Mouse (Mus musculus) heart, embryonic 10.5 days (tissue): ENCODE measurements at regions not wholly inside any gene's neighbourhood (a gene's known extent, or its start where the extent isn't known, plus 50 kb on each side); places are given as distances from the start of the nearest gene placed in this dataset.
"Not testable (repeated sequence)": the region's sequence is repeated elsewhere in the genome, so short reads cannot be mapped to it uniquely, and the experiment has no call there.

Experiments used
- DNase-seq: peaks from one replicate; pipeline ENCODE4 v3.0.0-alpha.2; 2017; ENCODE audit warnings: low spot score
- H3K27ac ChIP-seq: fragments of 300-500 bp; sonication (generic); 2 replicates; pipeline ENCODE4 v1.5.1; 2016; ENCODE audit warnings: mild to moderate bottlenecking
- H3K27me3 ChIP-seq: fragments of 300-500 bp; sonication (generic); 2 replicates; pipeline ENCODE4 v1.6.1; 2016; ENCODE audit warnings: mild to moderate bottlenecking; ENCODE audit not compliant: poor library complexity, insufficient read depth, severe bottlenecking
- H3K36me3 ChIP-seq: fragments of 300-500 bp; sonication (generic); 2 replicates; pipeline ENCODE4 v1.6.1; 2016; ENCODE audit warnings: mild to moderate bottlenecking, moderate library complexity
- H3K4me1 ChIP-seq: fragments of 300-500 bp; sonication (generic); 2 replicates; pipeline ENCODE4 v1.6.1; 2016; ENCODE audit warnings: mild to moderate bottlenecking
- H3K4me3 ChIP-seq: fragments of 300-500 bp; sonication (generic); 2 replicates; pipeline ENCODE4 v1.5.1; 2016; ENCODE audit warnings: mild to moderate bottlenecking, moderate library complexity
- H3K9me3 ChIP-seq: fragments of 300-500 bp; sonication (generic); 2 replicates; pipeline ENCODE4 v1.6.1; 2016; ENCODE audit warnings: mild to moderate bottlenecking, moderate library complexity
- WGBS: fragments of 180-500 bp; shearing (Covaris S2); methylation state at CpG from one replicate; pipeline ENCODE4 v1.1.7; 2016; 5-methylcytosine and 5-hydroxymethylcytosine counted together

DNA sequence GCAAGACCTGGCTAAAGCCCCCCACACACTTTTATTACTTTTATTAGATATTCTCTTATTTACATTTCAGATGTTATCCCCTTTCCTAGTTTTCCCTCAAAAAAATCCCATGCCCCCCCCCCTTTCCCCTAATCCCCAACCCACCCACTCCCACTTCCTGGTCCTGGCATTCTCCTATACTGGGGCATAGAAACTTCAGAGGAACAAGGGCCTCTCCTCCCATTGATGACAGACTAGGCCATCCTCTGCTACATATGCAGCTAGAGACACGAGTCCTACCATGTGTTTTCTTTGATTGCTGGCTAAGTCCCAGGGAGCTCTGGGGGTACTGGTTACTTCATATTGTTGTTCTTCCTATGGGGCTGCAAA is 116.8 kb downstream of the Rfpl4b start:
- not testable (repeated sequence) for H3K27me3 ChIP-seq, H3K27ac ChIP-seq, H3K36me3 ChIP-seq, H3K4me1 ChIP-seq, H3K4me3 ChIP-seq, DNase-seq, H3K9me3 ChIP-seq
- WGBS: 59% methylated on average over 1 of the region's 1 CpGs

DNA sequence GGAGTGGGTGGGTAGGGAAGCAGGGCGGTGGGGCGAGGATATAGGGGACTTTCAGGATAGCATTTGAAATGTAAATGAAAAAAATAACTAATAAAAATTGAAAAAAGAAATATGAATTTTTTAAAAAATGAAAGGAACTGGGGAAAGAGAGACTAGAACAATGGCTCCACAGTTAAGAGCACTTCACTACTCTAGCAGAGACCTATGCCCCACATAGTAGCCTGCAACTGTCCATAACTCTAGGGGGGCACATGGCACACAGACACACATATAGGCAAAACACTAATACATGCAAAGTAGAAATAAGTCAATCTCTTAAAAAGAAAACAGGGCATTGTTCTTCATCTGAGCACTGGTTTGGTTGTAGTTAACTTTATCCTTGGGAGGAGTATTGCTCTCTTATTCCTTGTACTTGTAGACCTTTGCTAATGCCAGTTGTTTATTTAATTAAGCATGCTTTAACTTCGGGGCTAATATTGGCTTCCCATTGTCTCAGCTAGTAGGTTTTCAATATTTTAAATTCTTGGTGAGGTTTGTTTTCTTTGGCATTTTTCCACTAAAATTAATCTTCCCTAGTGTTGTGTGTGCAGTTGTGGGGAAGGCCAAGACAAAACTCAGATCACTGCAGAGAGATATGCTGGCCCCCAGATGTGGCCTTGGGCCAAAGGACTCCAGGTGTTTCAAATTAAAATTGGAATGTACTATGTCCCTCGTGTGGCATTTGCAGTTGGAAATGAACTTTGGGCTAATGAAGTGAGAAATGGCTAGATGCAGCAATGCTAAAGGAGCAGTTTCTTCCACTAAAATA is 117.4 kb downstream of the Rfpl4b start:
- Histone ChIP-seq H3K36me3 (no peaks in the 10 kb centered on the region), H3K9me3 (no peaks in the 10 kb centered on the region), H3K27me3 (no peaks in the 10 kb centered on the region), H3K4me1 (no peaks in the 10 kb centered on the region), H3K27ac (no peak overlapping the region), H3K4me3 (no peak overlapping the region)
- DNase-seq: no peak
- WGBS: 84% methylated on average over 4 of the region's 4 CpGs

DNA sequence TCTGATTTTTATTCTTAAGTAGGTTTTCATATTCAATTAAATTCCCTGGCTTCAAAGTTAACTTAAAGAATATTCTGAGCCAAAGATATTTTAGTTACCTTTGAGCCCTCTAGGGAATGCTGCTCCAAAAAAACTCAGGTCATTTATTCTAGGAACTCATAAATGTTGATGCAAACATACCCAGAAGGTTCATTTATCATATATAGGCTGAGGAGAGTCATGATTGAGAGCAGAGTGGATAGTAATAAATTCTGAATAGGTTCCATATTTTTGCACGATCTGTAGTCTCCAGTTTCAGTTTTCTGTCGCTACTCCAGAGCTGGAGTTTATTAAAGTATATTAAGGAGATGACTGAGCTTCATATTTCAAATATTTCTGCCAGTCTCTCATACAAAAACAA is 144.1 kb downstream of the Rfpl4b start:
- no peak for DNase-seq
- no peak overlapping the region for H3K4me3 ChIP-seq
- 82% methylated on average over 2 of the region's 2 CpGs for WGBS
- H3K27me3 ChIP-seq: no peaks in the 10 kb centered on the region
- no peaks in the 10 kb centered on the region for H3K36me3 ChIP-seq
- H3K4me1 ChIP-seq: no peaks in the 10 kb centered on the region
- H3K9me3 ChIP-seq: peaks cover 4% of the 10 kb centered on the region
- no peak overlapping the region for H3K27ac ChIP-seq

DNA sequence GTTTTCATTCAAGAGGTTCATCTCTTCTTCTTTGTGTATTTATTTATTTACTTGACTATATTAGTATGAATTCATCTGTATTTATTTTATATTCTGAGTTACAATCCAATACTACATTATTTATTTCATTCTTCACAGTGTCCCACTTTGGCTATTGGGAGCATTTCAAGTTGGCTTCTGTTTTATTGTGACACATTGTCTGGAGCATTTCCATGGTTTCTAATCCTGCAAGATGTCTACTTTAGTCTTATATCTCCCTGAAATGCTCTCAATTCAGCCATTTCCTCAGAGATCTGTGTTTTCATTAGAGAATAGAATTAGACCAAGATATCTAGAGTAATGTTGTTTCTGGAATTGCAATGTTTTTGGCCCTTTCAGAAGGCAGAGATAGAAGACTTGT is 153.0 kb downstream of the Rfpl4b start:
- Histone ChIP-seq H3K36me3 (no peaks in the 10 kb centered on the region), H3K9me3 (no peaks in the 10 kb centered on the region), H3K4me3 (no peak overlapping the region), H3K27me3 (no peaks in the 10 kb centered on the region), H3K27ac (no peak overlapping the region), H3K4me1 (no peaks in the 10 kb centered on the region)
- DNase-seq: no peak

DNA sequence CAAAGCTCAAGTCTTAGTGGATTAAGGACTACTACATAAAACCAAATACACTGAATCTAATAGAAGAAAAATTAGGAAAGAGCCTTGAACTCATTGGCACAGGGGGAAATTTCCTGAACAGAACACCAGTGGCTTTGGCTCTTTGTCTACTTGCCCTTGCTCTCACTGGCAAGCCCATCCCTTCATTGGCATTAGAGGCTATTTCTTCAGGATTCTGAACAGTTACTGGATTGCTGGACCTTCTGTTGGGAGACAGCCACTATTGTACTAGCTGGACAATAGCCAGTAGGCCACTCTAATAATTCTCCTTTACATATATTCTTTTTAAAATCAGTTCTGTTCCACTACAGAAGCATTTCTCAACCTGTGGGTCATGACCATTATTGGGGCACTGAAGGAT is 153.7 kb downstream of the Rfpl4b start:
- Histone ChIP-seq H3K4me1 (no peaks in the 10 kb centered on the region), H3K27me3 (no peaks in the 10 kb centered on the region), H3K4me3 (no peak overlapping the region), H3K9me3 (no peaks in the 10 kb centered on the region), H3K27ac (no peak overlapping the region), H3K36me3 (no peaks in the 10 kb centered on the region)
- no peak for DNase-seq

DNA sequence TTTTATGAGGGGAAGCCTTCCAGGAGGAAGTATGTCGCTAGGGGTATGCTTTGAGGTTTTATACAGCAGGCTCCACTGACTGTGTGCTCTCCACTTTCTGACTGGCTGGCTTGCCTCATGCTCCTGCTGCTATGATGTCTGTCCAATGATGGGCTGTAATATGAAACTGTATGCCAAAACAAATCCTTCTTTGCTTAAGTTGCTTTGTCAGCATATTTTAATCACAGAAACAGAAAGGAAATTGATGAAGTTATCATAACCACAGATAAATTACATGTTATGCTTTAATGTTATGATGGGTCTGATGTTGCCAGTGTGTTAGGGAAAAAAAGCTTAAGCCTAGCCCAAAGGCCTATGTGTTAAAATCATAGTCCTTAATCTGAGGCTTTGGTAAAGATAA is 185.9 kb downstream of the Rfpl4b start:
- H3K4me3 ChIP-seq: no peak overlapping the region
- no peak overlapping the region for H3K27ac ChIP-seq
- 83% methylated on average over 1 of the region's 1 CpGs for WGBS
- no peak for DNase-seq
- no peaks in the 10 kb centered on the region for H3K27me3 ChIP-seq
- H3K4me1 ChIP-seq: no peaks in the 10 kb centered on the region
- no peaks in the 10 kb centered on the region for H3K36me3 ChIP-seq
- H3K9me3 ChIP-seq: no peaks in the 10 kb centered on the region

DNA sequence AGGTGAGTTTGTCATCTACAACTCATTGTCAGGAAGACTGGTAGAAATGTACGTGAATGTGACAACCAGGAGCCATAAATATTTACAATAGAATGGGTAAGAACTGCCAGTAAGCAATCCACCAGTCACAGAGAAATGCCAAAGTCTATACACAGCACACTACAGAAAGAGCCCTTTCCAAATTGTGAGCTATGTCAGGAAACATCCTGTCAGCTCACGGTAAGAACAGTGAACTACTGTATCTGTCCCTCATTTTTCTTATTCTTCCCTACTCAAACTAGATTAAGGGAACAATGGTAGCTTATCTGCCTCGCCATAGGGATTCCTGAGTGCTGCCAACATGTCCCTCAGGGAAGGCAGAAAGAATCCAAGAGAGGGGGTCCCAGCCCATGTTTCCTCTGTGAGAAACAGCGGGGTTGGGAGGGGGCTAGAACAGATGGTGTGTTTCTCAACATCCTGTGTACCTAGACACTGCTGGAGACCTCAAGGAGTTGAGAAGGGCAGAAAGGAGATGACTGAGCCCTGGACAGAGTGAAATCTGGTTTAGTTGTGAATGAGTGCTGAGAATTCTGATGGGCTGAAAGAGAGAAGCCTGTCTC is 191.6 kb downstream of the Rfpl4b start:
- no peaks in the 10 kb centered on the region for H3K27me3 ChIP-seq
- DNase-seq: no peak
- H3K4me3 ChIP-seq: no peak overlapping the region
- H3K9me3 ChIP-seq: no peaks in the 10 kb centered on the region
- H3K27ac ChIP-seq: no peak overlapping the region
- whole genome bisulfite sequencing: 63% methylated on average over 4 of the region's 4 CpGs
- H3K36me3 ChIP-seq: no peaks in the 10 kb centered on the region
- H3K4me1 ChIP-seq: no peaks in the 10 kb centered on the region

DNA sequence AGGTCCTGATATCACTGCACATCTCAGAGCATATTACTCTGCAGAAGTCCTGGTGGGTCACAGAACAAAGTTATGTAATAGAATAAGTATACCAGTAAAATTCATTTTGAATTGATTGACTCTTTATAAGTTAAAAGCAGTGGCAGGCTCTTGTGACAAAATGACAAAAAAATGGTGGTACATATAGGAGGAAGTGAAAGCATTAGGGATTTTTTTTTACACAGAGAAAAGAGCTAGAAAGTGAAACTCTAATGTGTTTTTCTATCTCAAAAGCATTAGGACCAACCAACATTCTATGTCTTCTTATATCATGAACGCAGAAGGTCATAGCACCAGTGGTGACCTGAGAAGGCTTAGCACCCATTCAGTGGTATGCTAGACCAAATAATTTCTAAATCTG is 198.2 kb downstream of the Rfpl4b start:
- WGBS: 85% methylated on average over 1 of the region's 1 CpGs
- Histone ChIP-seq H3K4me3 (no peak overlapping the region), H3K27ac (no peak overlapping the region), H3K27me3 (no peaks in the 10 kb centered on the region), H3K9me3 (no peaks in the 10 kb centered on the region), H3K4me1 (no peaks in the 10 kb centered on the region), H3K36me3 (no peaks in the 10 kb centered on the region)
- DNase-seq: no peak

DNA sequence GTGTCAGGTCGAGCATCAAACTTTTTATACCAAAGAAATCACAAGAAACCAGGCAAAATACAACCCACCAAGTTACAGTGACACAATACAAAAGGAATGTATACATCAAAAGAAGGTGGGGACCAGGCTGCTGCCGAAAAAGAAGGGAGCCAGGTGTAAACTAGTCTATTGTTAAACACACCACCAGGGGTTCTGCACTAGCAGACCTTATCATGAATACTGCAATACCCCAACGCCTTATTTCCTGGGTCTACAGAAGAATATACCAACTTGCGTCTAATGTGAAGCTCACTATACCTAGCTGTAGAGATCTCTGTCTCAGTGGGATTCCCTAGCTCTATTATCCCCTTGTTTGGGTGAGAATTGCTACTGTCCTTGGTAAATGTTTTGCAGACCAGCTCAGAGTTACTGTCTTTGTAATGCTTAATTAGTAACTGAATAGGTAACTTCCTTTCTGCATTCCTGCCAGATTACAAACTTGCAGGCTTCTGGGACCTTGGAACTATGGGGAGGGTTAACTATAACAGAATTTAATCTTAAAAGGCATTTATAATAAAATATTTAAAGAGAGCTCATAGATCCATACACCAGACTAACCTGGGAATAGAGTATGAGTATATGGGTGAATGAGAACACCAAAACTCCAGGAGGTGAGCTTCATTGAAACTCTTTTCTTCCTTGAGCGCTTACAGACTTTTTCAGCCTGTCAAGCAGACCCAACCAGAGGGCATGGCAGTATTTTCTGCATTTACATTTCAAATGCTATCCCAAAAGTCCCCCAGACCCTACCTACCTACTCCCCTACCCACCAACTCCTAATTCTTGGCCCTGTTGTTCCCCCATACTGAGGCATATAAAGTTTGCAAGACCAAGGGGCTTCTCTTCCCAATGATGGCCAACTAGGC is 211.7 kb downstream of the Rfpl4b start:
- 80% methylated on average over 5 of the region's 5 CpGs for WGBS
- no peaks in the 10 kb centered on the region for H3K27me3 ChIP-seq
- H3K27ac ChIP-seq: no peak overlapping the region
- no peaks in the 10 kb centered on the region for H3K36me3 ChIP-seq
- H3K4me3 ChIP-seq: no peak overlapping the region
- DNase-seq: no peak
- H3K9me3 ChIP-seq: 0 out of 2 replicates have a peak, but pooled peaks cover 4% of the 10 kb centered on the region
- no peaks in the 10 kb centered on the region for H3K4me1 ChIP-seq

DNA sequence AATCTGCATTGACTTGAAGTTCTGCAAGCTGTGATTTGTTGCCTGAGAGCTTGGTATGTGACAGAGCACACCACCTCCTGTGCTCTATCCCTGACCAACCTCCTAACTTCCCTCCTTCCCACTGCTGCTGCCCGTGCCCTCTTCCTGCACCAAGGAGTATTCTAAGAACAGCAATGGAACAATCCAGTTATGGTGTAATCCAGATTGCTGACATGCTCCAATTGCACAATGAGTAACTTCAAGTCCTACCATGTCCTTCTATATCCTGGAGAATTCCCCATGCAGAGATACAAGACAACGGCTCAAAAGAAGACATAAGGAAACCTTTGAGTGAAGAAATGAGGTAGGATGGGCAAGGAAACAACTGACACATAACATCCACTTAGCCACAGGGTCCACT is 235.5 kb downstream of the Rfpl4b start:
- no peak for DNase-seq
- Histone ChIP-seq H3K9me3 (no peaks in the 10 kb centered on the region), H3K36me3 (no peaks in the 10 kb centered on the region), H3K27me3 (no peaks in the 10 kb centered on the region), H3K4me1 (no peaks in the 10 kb centered on the region), H3K4me3 (no peak overlapping the region), H3K27ac (no peak overlapping the region)
- 71% methylated on average over 2 of the region's 2 CpGs for WGBS

DNA sequence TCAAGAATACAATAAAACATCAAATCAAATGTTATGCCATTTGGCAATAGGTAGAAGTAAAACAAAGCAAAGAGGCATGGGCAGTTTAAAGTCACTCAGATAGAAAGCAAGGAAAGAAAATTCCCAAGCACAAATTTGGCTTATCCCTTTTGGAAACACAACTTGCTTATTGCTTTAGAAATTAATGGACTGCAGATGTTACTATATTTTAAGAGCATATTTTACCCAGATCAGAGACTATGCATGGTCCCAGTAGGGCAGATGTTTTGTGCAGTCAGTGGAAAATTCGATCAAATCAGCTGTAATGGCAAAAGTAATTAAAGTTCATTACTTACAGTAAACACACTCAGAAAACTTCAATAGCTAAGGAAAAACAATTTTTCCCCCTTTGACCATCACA is 245.9 kb downstream of the Rfpl4b start:
- Histone ChIP-seq H3K4me1 (no peaks in the 10 kb centered on the region), H3K27me3 (no peaks in the 10 kb centered on the region), H3K9me3 (no peaks in the 10 kb centered on the region), H3K27ac (no peak overlapping the region), H3K36me3 (no peaks in the 10 kb centered on the region), H3K4me3 (no peak overlapping the region)
- no peak for DNase-seq
- WGBS: 73% methylated on average over 1 of the region's 1 CpGs

DNA sequence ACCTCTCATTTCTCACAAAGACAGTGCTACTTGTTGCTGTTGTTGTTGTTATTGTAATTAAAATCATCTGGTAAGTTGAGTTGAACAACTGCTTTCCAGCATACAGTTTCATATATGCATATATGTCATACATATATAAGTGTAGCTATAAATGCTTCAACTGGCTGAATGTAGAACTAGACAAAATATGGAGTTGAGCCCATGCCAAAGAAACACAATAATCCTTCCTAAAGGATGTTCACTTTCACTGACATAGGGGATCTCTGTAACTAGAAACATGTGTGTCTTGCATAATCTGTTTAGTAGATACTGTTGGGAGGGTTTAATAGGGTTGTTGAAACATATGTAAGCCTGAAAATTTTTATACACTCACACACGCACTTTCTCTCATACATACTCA is 247.9 kb downstream of the Rfpl4b start:
- Histone ChIP-seq H3K36me3 (no peaks in the 10 kb centered on the region), H3K9me3 (no peaks in the 10 kb centered on the region), H3K27ac (no peak overlapping the region), H3K4me1 (no peaks in the 10 kb centered on the region), H3K27me3 (no peaks in the 10 kb centered on the region), H3K4me3 (no peak overlapping the region)
- DNase-seq: no peak
- WGBS: 70% methylated on average over 1 of the region's 1 CpGs

DNA sequence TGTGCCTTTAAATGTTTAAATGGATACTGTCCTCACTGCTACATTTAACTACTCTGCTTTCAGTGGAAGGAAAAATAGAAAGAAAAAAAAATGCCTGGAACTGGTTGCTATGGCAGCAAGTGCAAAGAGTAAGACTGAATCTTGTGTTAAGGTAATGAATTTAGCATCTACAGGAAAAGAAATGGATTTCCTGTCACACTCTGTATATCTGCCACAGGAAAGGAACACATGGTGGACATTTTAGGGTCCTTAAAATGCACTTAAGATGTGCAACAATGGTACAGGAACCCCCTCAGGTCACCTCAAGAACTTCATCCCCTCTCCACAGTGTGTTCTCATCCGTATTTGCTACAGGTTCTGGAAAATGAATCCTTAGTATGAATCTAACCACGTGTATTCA is 248.4 kb downstream of the Rfpl4b start:
- Histone ChIP-seq H3K36me3 (no peaks in the 10 kb centered on the region), H3K27me3 (no peaks in the 10 kb centered on the region), H3K4me3 (no peak overlapping the region), H3K9me3 (no peaks in the 10 kb centered on the region), H3K4me1 (no peaks in the 10 kb centered on the region), H3K27ac (no peak overlapping the region)
- no peak for DNase-seq
- 60% methylated on average over 2 of the region's 2 CpGs for WGBS
